Comparison of ENCODE assay signal across 8 mouse cellular contexts in the genomic region with DNA sequence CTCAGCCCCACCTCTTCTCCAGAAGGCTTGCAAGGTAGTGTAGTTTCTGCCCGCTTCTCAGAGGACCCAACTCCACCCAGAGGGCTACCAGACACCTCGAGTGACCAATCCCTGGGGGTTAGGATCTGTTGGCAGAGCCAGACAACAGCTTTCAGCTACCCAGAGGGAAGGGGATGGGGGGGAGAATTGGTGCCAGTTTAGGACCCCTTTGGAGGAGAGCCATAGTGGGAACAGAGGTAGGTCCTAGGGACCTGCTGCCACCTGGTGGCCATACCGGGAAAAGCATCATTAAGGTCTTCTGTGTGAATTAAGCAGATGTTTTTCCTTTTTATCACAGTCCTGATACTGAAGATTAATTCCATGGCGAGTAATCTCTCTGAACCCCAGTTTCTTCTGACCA. TPM values are rescaled to one million over a fixed set of nuclear protein-coding genes. Genes with fewer than 3 reads are reported as not detected.
DNase-seq lines count a peak whose midpoint lies in the region; ATAC-seq and TF ChIP-seq lines count a peak whose summit lies in the region.

No protein-coding gene starts in this region.

- TF ChIP-seq EP300 in heart, adult 2 months (IDR thresholded peaks at IDR 0.05; ENCODE audit: insufficient read depth, low read depth, low read length), result 0 out of 2 replicates have a peak, but pooled peaks have one; percentile 38

- no peaks in the 10 kb centered on the region for H3K36me3 ChIP-seq in heart, adult 2 months (ENCODE audit: control insufficient read depth, insufficient read depth, low read length)
- no peaks in the 10 kb centered on the region for H3K36me3 ChIP-seq in heart, embryonic 11.5 days (ENCODE audit: control insufficient read depth, insufficient read depth, low read length)
- H3K36me3 ChIP-seq in intestine, embryonic 14.5 days (ENCODE audit: control insufficient read depth, insufficient read depth, low read length), result no peaks in the 10 kb centered on the region

- TF ChIP-seq CTCF in heart, adult 2 months (IDR thresholded peaks at IDR 0.05), result peak; percentile 96
- TF ChIP-seq CTCF in brain, embryonic 14.5 days (IDR thresholded peaks at IDR 0.05; ENCODE audit: borderline replicate concordance, extremely low read depth, insufficient read depth, insufficient read length), result peak; percentile 87

- WGBS in heart, adult 2 months, result 21% methylated on average over 4 of the region's 4 CpGs
- 16% methylated on average over 4 of the region's 4 CpGs for WGBS in heart, embryonic 11.5 days (ENCODE audit: insufficient replicate concordance)
- 18% methylated on average over 4 of the region's 4 CpGs for WGBS in intestine, embryonic 14.5 days

- ATAC-seq in heart, embryonic 11.5 days (replicated peaks; ENCODE audit: insufficient number of reproducible peaks, low FRiP score, low TSS enrichment), result no peak
- peak; percentile 72 for ATAC-seq in erythroblast, adult 5-6 weeks (replicated peaks; ENCODE audit: low FRiP score, poor library complexity, severe bottlenecking)
- no peak for ATAC-seq in intestine, embryonic 14.5 days (replicated peaks; ENCODE audit: low FRiP score, low TSS enrichment, low read depth)

- no peak overlapping the region for H3K4me2 ChIP-seq in heart, embryonic 11.5 days
- H3K4me2 ChIP-seq in intestine, embryonic 14.5 days (ENCODE audit: low read length), result no peak overlapping the region

- H3K27me3 ChIP-seq in heart, adult 2 months (ENCODE audit: control insufficient read depth, insufficient read depth, low read length), result 0 out of 2 replicates have a peak, but pooled peaks cover 2% of the 10 kb centered on the region
- peaks cover 4% of the 10 kb centered on the region for H3K27me3 ChIP-seq in heart, embryonic 11.5 days (ENCODE audit: control insufficient read depth, insufficient read depth, low read length)
- H3K27me3 ChIP-seq in intestine, embryonic 14.5 days (replicated peaks; ENCODE audit: control insufficient read depth, insufficient read depth, low read length), result no peaks in the 10 kb centered on the region

- H3K9ac ChIP-seq in heart, adult 2 months (ENCODE audit: low read depth, low read length), result no peak overlapping the region
- H3K9ac ChIP-seq in heart, embryonic 11.5 days (ENCODE audit: low read depth, low read length), result no peak overlapping the region
- H3K9ac ChIP-seq in intestine, embryonic 14.5 days (ENCODE audit: low read length), result no peak overlapping the region

- H3K79me2 ChIP-seq in heart, adult 2 months (replicated peaks; ENCODE audit: control insufficient read depth, insufficient read depth, low read length), result no peaks in the 10 kb centered on the region

- intact Hi-C loops in heart, adult 2 months (cut with DNase I), result loop anchor here (1.0 to 5.0 kb wide), 2 partner anchors 46 to 167 kb away; no protein-coding TSS in a partner anchor
- intact Hi-C loops in left cerebral cortex, postnatal 25 days (cut with DNase I), result loop anchor here (1.0 to 5.0 kb wide), 4 partner anchors 46 to 257 kb away; no protein-coding TSS in a partner anchor

- H3K4me3 ChIP-seq in heart, adult 2 months, result no peak overlapping the region
- no peak overlapping the region for H3K4me3 ChIP-seq in heart, embryonic 11.5 days (ENCODE audit: low read depth, low read length)
- H3K4me3 ChIP-seq in intestine, embryonic 14.5 days (ENCODE audit: low read depth, low read length), result no peak overlapping the region

- peak; percentile 59 to 82 for DNase-seq in heart, adult 2 months
- DNase-seq in brain, embryonic 14.5 days (ENCODE audit: low read depth), result peak; percentile 83
- DNase-seq in intestine, embryonic 14.5 days (ENCODE audit: low spot score), result peak; percentile 93
- peak; percentile 58 to 66 for DNase-seq in left cerebral cortex, postnatal 25 days (ENCODE audit: low spot score in 2 of 2)
- peak; percentile 79 for DNase-seq in naive thymus-derived CD4-positive, alpha-beta T cell, adult 2 months (ENCODE audit: low read depth)
- peak; percentile 70 to 90 for DNase-seq in spleen, postnatal 4 days (ENCODE audit: low spot score in 2 of 2)

- no peak overlapping the region for H3K27ac ChIP-seq in heart, adult 2 months
- no peak overlapping the region for H3K27ac ChIP-seq in heart, embryonic 11.5 days (ENCODE audit: low read depth, low read length)
- no peak overlapping the region for H3K27ac ChIP-seq in intestine, embryonic 14.5 days (ENCODE audit: low read depth)

- no peak for TF ChIP-seq POLR2A in heart, adult 2 months (IDR thresholded peaks at IDR 0.05; ENCODE audit: insufficient read depth, low read depth, low read length)
- TF ChIP-seq POLR2A in brain, embryonic 14.5 days (IDR thresholded peaks at IDR 0.05; ENCODE audit: borderline replicate concordance, extremely low read depth, insufficient read depth, insufficient read length, poor library complexity, severe bottlenecking), result no peak

- no peaks in the 10 kb centered on the region for H3K4me1 ChIP-seq in heart, adult 2 months (ENCODE audit: control insufficient read depth, insufficient read depth, low read length)
- H3K4me1 ChIP-seq in heart, embryonic 11.5 days (ENCODE audit: control insufficient read depth, insufficient read depth, low read length), result no peaks in the 10 kb centered on the region
- H3K4me1 ChIP-seq in intestine, embryonic 14.5 days (replicated peaks; ENCODE audit: control insufficient read depth, insufficient read depth, low read length), result no peaks in the 10 kb centered on the region

- no peaks in the 10 kb centered on the region for H3K9me3 ChIP-seq in heart, embryonic 11.5 days (replicated peaks; ENCODE audit: control insufficient read depth, low read length)
- H3K9me3 ChIP-seq in intestine, embryonic 14.5 days (ENCODE audit: control insufficient read depth, low read length), result no peaks in the 10 kb centered on the region

RNA-seq across cellular contexts. Expression of a gene that starts 11.3 kb away (rescaled TPM):
- total RNA-seq in heart, adult 2 months (2021), result 10 to 100 TPM; 25.9 to 31.7 TPM
- 569 and 1,844 TPM in 2 replicates for polyA plus RNA-seq in heart, adult 2 months (2012; rRNA removed)
- polyA plus RNA-seq in heart, embryonic 11.5 days (2014; fragmentation: Nextera tagmentation; extraction: Ambion mirVana), result 2.1 and 2.2 TPM in 2 replicates
- 9.6 and 16.6 TPM in 2 replicates for polyA plus RNA-seq in brain, embryonic 14.5 days (2012; rRNA removed)
- total RNA-seq in erythroblast, adult 5-6 weeks (2015; ENCODE audit: low replicate concordance), result 10.0 and 11.3 TPM in 2 replicates
- total RNA-seq in erythroblast, adult 5-6 weeks (2017; ENCODE audit: low replicate concordance), result 9.5 and 11.2 TPM in 2 replicates
- 3.5 and 4.4 TPM in 2 replicates for polyA plus RNA-seq in intestine, embryonic 14.5 days (2014; fragmentation: Nextera tagmentation; extraction: Ambion mirVana)
- total RNA-seq in left cerebral cortex, postnatal 25 days (2021), result 100 to 1,000 TPM; 148 to 162 TPM

Comparison
In these comparisons a context has a peak if more than half of its experiments do, and no peak if none do; other contexts are left out.
1. RNA of a gene that starts 11.3 kb away (polyA plus RNA-seq): 569 to 1,844 TPM in heart, adult 2 months; 9.6 to 16.6 TPM in brain, embryonic 14.5 days, 3.5 to 4.4 TPM in intestine, embryonic 14.5 days and 2.1 to 2.2 TPM in heart, embryonic 11.5 days; every median in the first group is over 10 times any median in the second.
2. Peak in every context shown above with its lines, with median percentiles within 50 percentile points of each other: DNase-seq.